Mouse (Mus musculus) left cerebral cortex, adult 2 months (tissue): ENCODE data around the gene Folr1. TPM values are rescaled to one million over a fixed set of nuclear protein-coding genes. Genes with fewer than 3 reads are reported as not detected.

Experiments
- DNase-seq, 2 experiments: peaks; one replicate each; pipeline ENCODE4 v3.0.0; 2021 to 2022; ENCODE audit warnings: low spot score in 2 of 2, mixed read lengths in 1 of 2; ENCODE audit errors: extremely low spot score in 1 of 2
- H3K27ac ChIP-seq: fragments of 200-600 bp; 2 replicates; pipeline ENCODE4 v1.8.1; 2022
- H3K4me3 ChIP-seq: fragments of 200-600 bp; 2 replicates; pipeline ENCODE4 v1.8.1; 2022
- CTCF ChIP-seq: fragments of 200-600 bp; IDR thresholded peaks from 2 replicates; pipeline ENCODE4 v1.8.1; 2022; ENCODE audit warnings: antibody characterized with exemption, mild to moderate bottlenecking, moderate library complexity
- intact Hi-C: fragments of 180-260 bp; cut with DNase I; formaldehyde crosslinking; loops from one replicate; pipeline ENCODE4 v1.15.1; 2025
- microRNA-seq, 2 experiments: library from miRNA; unstranded; fragments of <30 nt; microRNA quantifications; one replicate each; pipeline ENCODE4 v1.2.0; 2021
- total RNA-seq, 2 experiments: library from RNA; stranded (reverse); gene quantifications; 2 replicates each; pipeline ENCODE4 v1.2.3; 2021

Gene Folr1
- total RNA-seq, 2 experiments from 2014 or later: 1.1 to 1.8 TPM

GRCm38 (mm10) chr7:101823758-101824630 lies 46.6 kb downstream of the Folr1 start:
- intact Hi-C loops: no loop called here
- no peak for TF ChIP-seq CTCF
- Histone ChIP-seq H3K27ac (no peak overlapping the region), H3K4me3 (no peak overlapping the region)
- DNase-seq: no peak

GRCm38 (mm10) chr7:101822836-101823757 lies 47.5 kb downstream of the Folr1 start:
- peak; percentile 40 for TF ChIP-seq CTCF
- no peak for DNase-seq
- intact Hi-C loops: no loop called here
- H3K4me3 ChIP-seq: no peak overlapping the region
- no peak overlapping the region for H3K27ac ChIP-seq

- intact Hi-C loops: no loop called here
- Histone ChIP-seq H3K4me3 (peak overlapping the region; percentile 29), H3K27ac (no peak overlapping the region)
- TF ChIP-seq CTCF: no peak
- DNase-seq: peak in 1 of 2 experiments; percentile 36
Observed at GRCm38 (mm10) chr7:101821571-101822501, 48.8 kb downstream of the Folr1 start.

- no peak overlapping the region for H3K4me3 ChIP-seq
- intact Hi-C loops: no loop called here
- H3K27ac ChIP-seq: no peak overlapping the region
Observed at GRCm38 (mm10) chr7:101820295-101821030, 50.1 kb downstream of the Folr1 start.

GRCm38 (mm10) chr7:101817861-101818401 lies 52.7 kb downstream of the Folr1 start, which contains the start of gene Phox2a:
Phox2a (plus strand) TSS chr7:101818313.
- TF ChIP-seq CTCF: no peak
- 0 out of 2 replicates have a peak within 1 kb of the TSS, but pooled peaks have one; percentile 11 for H3K4me3 ChIP-seq
- no peak for DNase-seq
- H3K27ac ChIP-seq: no peak within 1 kb of the TSS
- intact Hi-C loops: no loop called here

More at GRCm38 (mm10) chr7:101820295-101821030, 50.1 kb downstream of the Folr1 start:
- TF ChIP-seq CTCF: no peak
- no peak for DNase-seq

Small RNA genes lying within 50 kb of the gene (microRNA-seq; reads per million reads assigned to microRNA genes)
- 0 reads per million in 2 experiments for gene Gm22655

Other genes with a start within 250 kb of the Folr1 start
- 10 to 100 TPM; 55.6 to 57.1 TPM for gene Clpb, start 207.2 kb downstream of the Folr1 start, total RNA-seq
- gene Phox2a, start 52.5 kb downstream of the Folr1 start, total RNA-seq: not detected
- 10 to 100 TPM; 28.1 to 34.7 TPM for gene Inppl1, start 32.6 kb downstream of the Folr1 start, total RNA-seq
- gene Folr2, start 13.6 kb downstream of the Folr1 start, total RNA-seq: not detected
- gene Anapc15, start 7.1 kb downstream of the Folr1 start, total RNA-seq: 10 to 100 TPM; 31.4 to 32.6 TPM
- gene Lamtor1, start 35.1 kb upstream of the Folr1 start, total RNA-seq: 10 to 100 TPM; 87.9 to 90.9 TPM
- gene Tomt, start 35.6 kb upstream of the Folr1 start, total RNA-seq: not detected
- gene Lrrc51, start 63.1 kb upstream of the Folr1 start, total RNA-seq: 1 to 10 TPM; 4.0 to 4.8 TPM
- 100 to 1,000 TPM in 1 of 2 experiments, 10 to 100 TPM in 1; 96.8 to 101 TPM for gene Numa1, start 63.3 kb upstream of the Folr1 start, total RNA-seq
- gene Il18bp, start 147.9 kb upstream of the Folr1 start, total RNA-seq: 10 to 100 TPM in 1 of 2 experiments, 1 to 10 TPM in 1; 8.5 to 10.2 TPM
- gene Rnf121, start 194.7 kb upstream of the Folr1 start, total RNA-seq: 10 to 100 TPM; 51.1 to 53.9 TPM
- 10 to 100 TPM; 25.6 to 28.2 TPM for gene Xndc1, start 194.7 kb upstream of the Folr1 start, total RNA-seq
- 1 to 10 TPM; 2.6 to 3.0 TPM for gene Xntrpc, start 194.9 kb upstream of the Folr1 start, total RNA-seq
- gene Trpc2, start 212.3 kb upstream of the Folr1 start, total RNA-seq: under 1 TPM in 1 of 2 experiments, not detected in 1; 0.91 TPM
- not detected for gene Art1, start 231.0 kb upstream of the Folr1 start, total RNA-seq
- gene Art5, start 238.7 kb upstream of the Folr1 start, total RNA-seq: not detected
- gene Chrna10, start 246.0 kb upstream of the Folr1 start, total RNA-seq: under 1 TPM; 0.14 to 0.40 TPM